Mouse (Mus musculus): ENCODE results near the gene Mipep.

- TF ChIP-seq CTCF (IDR thresholded peaks at IDR 0.05; ENCODE audit: low read depth, low read length) (no peak), POLR2A (IDR thresholded peaks at IDR 0.05; ENCODE audit: borderline replicate concordance, low read depth, low read length) (no peak)
These were observed 128.7 kb downstream of the Mipep start for GRCm38 (mm10) chr14:60912981-60913468.

Data from bone marrow macrophage, adult 2 months (primary cell).